Mouse (Mus musculus): ENCODE measurements at regions not wholly inside any gene's neighbourhood (a gene's known extent, or its start where the extent isn't known, plus 50 kb on each side); places are given as distances from the start of the nearest gene placed in this dataset.
A peak's percentile ranks its signal among the peaks of the same experiment; 100 is the strongest.

DNA sequence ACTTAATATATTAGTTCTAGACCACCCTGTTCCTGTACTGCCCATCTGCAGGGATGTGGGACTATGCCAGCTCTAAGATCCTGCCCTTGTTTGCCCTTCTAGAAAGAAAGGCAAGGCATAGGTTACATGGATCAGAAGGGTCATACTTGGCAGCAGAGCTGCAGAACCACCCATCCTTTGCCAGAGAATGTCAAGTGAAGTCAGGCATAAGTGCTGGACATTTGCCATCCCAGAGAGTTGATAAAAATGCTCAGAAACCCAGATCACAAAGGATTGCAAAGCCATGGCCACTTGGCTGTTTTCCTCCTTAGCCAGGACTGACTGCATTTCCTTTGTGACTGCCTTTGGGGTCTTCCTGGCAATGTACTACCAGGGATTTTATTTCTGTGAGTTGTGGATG is 146.7 kb upstream of the Opcml start:
- Histone ChIP-seq H3K27ac (ENCODE audit: low read depth, low read length) (no peak overlapping the region), H3K36me3 (ENCODE audit: insufficient read depth, low read length) (no peaks in the 10 kb centered on the region), H3K4me2 (ENCODE audit: low read depth, low read length, poor library complexity, severe bottlenecking) (no peak overlapping the region), H3K27me3 (ENCODE audit: insufficient read depth, low read length) (no peaks in the 10 kb centered on the region), H3K9me3 (ENCODE audit: low read length) (no peaks in the 10 kb centered on the region), H3K4me3 (ENCODE audit: low read depth, low read length) (no peak overlapping the region), H3K9ac (replicated peaks; ENCODE audit: low read length, poor library complexity, severe bottlenecking) (no peak overlapping the region), H3K4me1 (ENCODE audit: insufficient read depth, low read length) (no peaks in the 10 kb centered on the region)
- ATAC-seq (ENCODE audit: low FRiP score), result no peak
- DNase-seq (ENCODE audit: low spot score), result peak; percentile 59
- no peak for TF ChIP-seq CTCF (IDR thresholded peaks at IDR 0.05)

GRCm38 (mm10) chr9:27645435-27645834 is 145.1 kb upstream of the Opcml start:
- H3K4me1 ChIP-seq (ENCODE audit: insufficient read depth, low read length), result no peaks in the 10 kb centered on the region
- no peak overlapping the region for H3K4me3 ChIP-seq (ENCODE audit: low read depth, low read length)
- ATAC-seq (ENCODE audit: low FRiP score) (no peak), DNase-seq (ENCODE audit: low spot score) (no peak)
- no peak overlapping the region for H3K27ac ChIP-seq (ENCODE audit: low read depth, low read length)
- no peaks in the 10 kb centered on the region for H3K27me3 ChIP-seq (ENCODE audit: insufficient read depth, low read length)
- H3K9ac ChIP-seq (replicated peaks; ENCODE audit: low read length, poor library complexity, severe bottlenecking), result no peak overlapping the region
- no peak overlapping the region for H3K4me2 ChIP-seq (ENCODE audit: low read depth, low read length, poor library complexity, severe bottlenecking)
- no peaks in the 10 kb centered on the region for H3K36me3 ChIP-seq (ENCODE audit: insufficient read depth, low read length)
- 84% methylated on average over 5 of the region's 5 CpGs for WGBS
- TF ChIP-seq CTCF (IDR thresholded peaks at IDR 0.05), result no peak
- no peaks in the 10 kb centered on the region for H3K9me3 ChIP-seq (ENCODE audit: low read length)

GRCm38 (mm10) chr9:27646100-27646499 is 144.5 kb upstream of the Opcml start:
- no peaks in the 10 kb centered on the region for H3K4me1 ChIP-seq (ENCODE audit: insufficient read depth, low read length)
- no peak overlapping the region for H3K4me3 ChIP-seq (ENCODE audit: low read depth, low read length)
- WGBS, result 87% methylated on average over 8 of the region's 8 CpGs

DNA sequence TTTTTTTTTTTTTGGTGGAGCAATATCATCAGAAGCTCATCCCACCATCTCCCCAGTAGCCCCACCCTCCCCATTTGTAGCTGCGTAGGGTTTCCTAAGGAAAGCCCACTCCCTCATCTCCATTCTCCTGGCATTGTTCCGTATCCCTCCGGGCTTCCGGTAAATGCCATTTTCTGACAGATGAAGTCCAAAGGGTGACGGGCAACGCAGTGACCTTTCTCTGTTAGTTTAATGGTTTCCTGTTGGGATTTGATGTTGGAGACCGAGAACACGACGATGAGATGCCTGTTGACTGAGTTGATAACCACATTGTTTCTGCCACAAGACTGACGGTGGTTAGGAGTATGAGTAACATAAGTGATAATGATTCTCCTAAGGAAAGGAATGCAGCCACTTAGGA is 143.6 kb upstream of the Opcml start:
- no peak for TF ChIP-seq CTCF (IDR thresholded peaks at IDR 0.05)
- no peaks in the 10 kb centered on the region for H3K36me3 ChIP-seq (ENCODE audit: insufficient read depth, low read length)
- no peak for ATAC-seq (ENCODE audit: low FRiP score)

More at GRCm38 (mm10) chr9:27646100-27646499, 144.5 kb upstream of the Opcml start:
- Histone ChIP-seq H3K27me3 (ENCODE audit: insufficient read depth, low read length) (no peaks in the 10 kb centered on the region), H3K9ac (replicated peaks; ENCODE audit: low read length, poor library complexity, severe bottlenecking) (no peak overlapping the region), H3K4me2 (ENCODE audit: low read depth, low read length, poor library complexity, severe bottlenecking) (no peak overlapping the region), H3K27ac (ENCODE audit: low read depth, low read length) (no peak overlapping the region), H3K9me3 (ENCODE audit: low read length) (no peaks in the 10 kb centered on the region), H3K36me3 (ENCODE audit: insufficient read depth, low read length) (no peaks in the 10 kb centered on the region)
- DNase-seq (ENCODE audit: low spot score) (no peak), ATAC-seq (ENCODE audit: low FRiP score) (no peak)
- TF ChIP-seq CTCF (IDR thresholded peaks at IDR 0.05), result no peak

GRCm38 (mm10) chr9:27658001-27658400 is 132.6 kb upstream of the Opcml start:
- no peak for DNase-seq (ENCODE audit: low spot score)
- no peaks in the 10 kb centered on the region for H3K4me1 ChIP-seq (ENCODE audit: insufficient read depth, low read length)
- TF ChIP-seq CTCF (IDR thresholded peaks at IDR 0.05), result no peak
- H3K36me3 ChIP-seq (ENCODE audit: insufficient read depth, low read length), result no peaks in the 10 kb centered on the region
- ATAC-seq (ENCODE audit: low FRiP score), result no peak
- no peak overlapping the region for H3K4me3 ChIP-seq (ENCODE audit: low read depth, low read length)
- no peak overlapping the region for H3K9ac ChIP-seq (replicated peaks; ENCODE audit: low read length, poor library complexity, severe bottlenecking)
- 94% methylated on average over 1 of the region's 1 CpGs for WGBS
- no peak overlapping the region for H3K4me2 ChIP-seq (ENCODE audit: low read depth, low read length, poor library complexity, severe bottlenecking)
- no peaks in the 10 kb centered on the region for H3K9me3 ChIP-seq (ENCODE audit: low read length)
- no peak overlapping the region for H3K27ac ChIP-seq (ENCODE audit: low read depth, low read length)
- no peaks in the 10 kb centered on the region for H3K27me3 ChIP-seq (ENCODE audit: insufficient read depth, low read length)

More for the DNA sequence above, 143.6 kb upstream of the Opcml start:
- 75% methylated on average over 10 of the region's 10 CpGs for WGBS
- no peaks in the 10 kb centered on the region for H3K27me3 ChIP-seq (ENCODE audit: insufficient read depth, low read length)
- H3K4me1 ChIP-seq (ENCODE audit: insufficient read depth, low read length), result no peaks in the 10 kb centered on the region
- no peaks in the 10 kb centered on the region for H3K9me3 ChIP-seq (ENCODE audit: low read length)
- H3K4me3 ChIP-seq (ENCODE audit: low read depth, low read length), result no peak overlapping the region
- H3K9ac ChIP-seq (replicated peaks; ENCODE audit: low read length, poor library complexity, severe bottlenecking), result no peak overlapping the region
- no peak overlapping the region for H3K27ac ChIP-seq (ENCODE audit: low read depth, low read length)
- no peak overlapping the region for H3K4me2 ChIP-seq (ENCODE audit: low read depth, low read length, poor library complexity, severe bottlenecking)
- no peak for DNase-seq (ENCODE audit: low spot score)

DNA sequence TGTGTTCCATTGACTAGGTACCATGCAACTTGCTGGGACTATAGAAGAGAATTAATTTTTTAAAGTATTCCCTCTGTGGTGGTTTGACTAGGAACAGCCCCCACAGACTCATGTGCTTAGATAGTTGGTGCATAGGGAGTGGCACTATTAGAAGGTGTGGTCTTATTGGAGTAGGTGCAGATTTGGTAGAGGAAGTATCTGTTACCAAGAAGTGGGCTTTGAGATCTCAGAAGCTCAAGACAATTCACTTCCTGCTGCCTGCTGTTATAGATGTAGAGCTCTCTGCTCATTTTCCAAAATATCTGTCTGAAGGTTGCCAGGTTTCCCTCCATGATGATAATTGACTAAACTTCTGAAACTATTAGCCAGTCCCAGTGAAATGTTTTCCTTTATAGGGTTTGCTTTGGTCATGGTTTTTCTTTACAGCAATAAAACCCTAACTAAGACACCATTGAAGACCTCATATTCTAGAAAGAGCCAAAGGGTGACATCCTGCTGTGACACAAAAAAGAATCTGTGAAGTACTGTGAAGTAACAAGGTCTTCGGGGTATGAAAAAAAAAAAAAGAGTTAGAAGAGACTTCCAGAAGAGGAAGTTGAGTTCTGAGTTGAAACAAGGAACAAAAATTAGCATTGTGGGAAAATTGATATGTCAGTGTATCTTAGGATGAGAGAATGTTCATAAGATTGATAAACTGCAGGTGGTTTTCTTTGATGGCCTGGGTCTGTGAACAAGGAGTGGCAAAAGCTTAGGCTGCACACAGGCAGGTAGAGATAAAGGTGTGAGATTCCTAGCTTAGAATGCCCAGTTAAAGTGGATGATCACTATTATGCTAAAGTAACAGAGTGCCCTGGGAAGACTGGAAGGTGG is 128.9 kb upstream of the Opcml start:
- DNase-seq (ENCODE audit: low spot score), result no peak
- 84% methylated on average over 1 of the region's 1 CpGs for WGBS
- Histone ChIP-seq H3K27me3 (ENCODE audit: insufficient read depth, low read length) (no peaks in the 10 kb centered on the region), H3K36me3 (ENCODE audit: insufficient read depth, low read length) (no peaks in the 10 kb centered on the region), H3K4me3 (ENCODE audit: low read depth, low read length) (no peak overlapping the region), H3K27ac (ENCODE audit: low read depth, low read length) (no peak overlapping the region), H3K4me1 (ENCODE audit: insufficient read depth, low read length) (no peaks in the 10 kb centered on the region), H3K9me3 (ENCODE audit: low read length) (no peaks in the 10 kb centered on the region), H3K9ac (replicated peaks; ENCODE audit: low read length, poor library complexity, severe bottlenecking) (no peak overlapping the region), H3K4me2 (ENCODE audit: low read depth, low read length, poor library complexity, severe bottlenecking) (no peak overlapping the region)
- no peak for TF ChIP-seq CTCF (IDR thresholded peaks at IDR 0.05)
- ATAC-seq (ENCODE audit: low FRiP score), result no peak

All from midbrain, postnatal 0 days (tissue).